Mouse (Mus musculus) brain, embryonic 14.5 days (tissue): ENCODE results near the gene Tyw3.

ENCODE experiments used
- CTCF ChIP-seq: fragments of 200-500 bp; IDR thresholded peaks from 2 replicates; pipeline ENCODE4 v1.5.1; 2012; ENCODE audit warnings: inconsistent platforms, mild to moderate bottlenecking, moderate library complexity, borderline replicate concordance; ENCODE audit not compliant: insufficient read depth, insufficient read length; ENCODE audit errors: extremely low read depth
- POLR2A ChIP-seq: fragments of 200-500 bp; IDR thresholded peaks from 2 replicates; pipeline ENCODE4 v1.6.1; 2012; ENCODE audit warnings: mild to moderate bottlenecking, inconsistent platforms, borderline replicate concordance; ENCODE audit not compliant: poor library complexity, insufficient read depth, insufficient read length, severe bottlenecking; ENCODE audit errors: extremely low read depth

GRCm38 (mm10) chr3:154547549-154548426 is 49.1 kb downstream of the Tyw3 start:
- TF ChIP-seq CTCF: no peak
- TF ChIP-seq POLR2A: no peak
